Mouse (Mus musculus) cortical plate, adult 2 months (tissue): Measurements from ENCODE around the gene 1190005I06Rik.

ENCODE experiments used
- CTCF ChIP-seq: fragments of 200-500 bp; IDR thresholded peaks from 2 replicates; pipeline ENCODE4 v1.5.1; 2011; ENCODE audit warnings: mild to moderate bottlenecking, control low read depth, low read length; ENCODE audit not compliant: insufficient read depth; ENCODE audit errors: extremely low read depth
- POLR2A ChIP-seq: fragments of 200-500 bp; IDR thresholded peaks from 2 replicates; pipeline ENCODE4 v1.6.1; 2011; ENCODE audit warnings: mild to moderate bottlenecking, low read length, control low read depth; ENCODE audit not compliant: insufficient read depth; ENCODE audit errors: extremely low read depth

- TF ChIP-seq POLR2A (no peak), CTCF (no peak)
Observed at GRCm38 (mm10) chr8:120560535-120560934, 86.9 kb downstream of the 1190005I06Rik start.
